Mouse (Mus musculus) neural tube, embryonic 15.5 days (tissue): ENCODE measurements at regions not wholly inside any gene's neighbourhood (a gene's known extent, or its start where the extent isn't known, plus 50 kb on each side); places are given as distances from the start of the nearest gene placed in this dataset.

Source experiments
- ATAC-seq: fragments of 200-750 bp; cut with Nextera tagmentation; 2 replicates; pipeline ENCODE4 v1.8.0; 2017; ENCODE audit warnings: mild to moderate bottlenecking, moderate TSS enrichment, moderate library complexity; ENCODE audit not compliant: low FRiP score
- H3K27ac ChIP-seq: fragments of 300-500 bp; sonication (generic); replicated peaks from 2 replicates; pipeline ENCODE4 v1.5.1; 2015; ENCODE audit warnings: mild to moderate bottlenecking, inconsistent platforms
- H3K27me3 ChIP-seq: fragments of 300-500 bp; sonication (generic); replicated peaks from 2 replicates; pipeline ENCODE4 v1.6.1; 2015; ENCODE audit warnings: inconsistent platforms
- H3K36me3 ChIP-seq: fragments of 300-500 bp; sonication (generic); 2 replicates; pipeline ENCODE4 v1.6.1; 2015; ENCODE audit warnings: inconsistent platforms
- H3K4me1 ChIP-seq: fragments of 300-500 bp; sonication (generic); 2 replicates; pipeline ENCODE4 v1.6.1; 2015; ENCODE audit warnings: inconsistent platforms
- H3K4me2 ChIP-seq: fragments of 300-500 bp; sonication (generic); 2 replicates; pipeline ENCODE4 v1.6.1; 2015; ENCODE audit warnings: inconsistent platforms, mild to moderate bottlenecking, moderate library complexity
- H3K4me3 ChIP-seq: fragments of 300-500 bp; sonication (generic); replicated peaks from 2 replicates; pipeline ENCODE4 v1.5.1; 2015; ENCODE audit warnings: mild to moderate bottlenecking, inconsistent platforms
- H3K9ac ChIP-seq: fragments of 300-500 bp; sonication (generic); replicated peaks from 2 replicates; pipeline ENCODE4 v1.6.1; 2015; ENCODE audit warnings: mild to moderate bottlenecking, inconsistent platforms
- H3K9me3 ChIP-seq: fragments of 300-500 bp; sonication (generic); replicated peaks from 2 replicates; pipeline ENCODE4 v1.6.1; 2016; ENCODE audit warnings: inconsistent platforms
- WGBS: fragments of 180-500 bp; shearing (Covaris S2); methylation state at CpG from one replicate; pipeline ENCODE4 v1.1.7; 2015; ENCODE audit warnings: mixed read lengths; 5-methylcytosine and 5-hydroxymethylcytosine counted together

GRCm38 (mm10) chr13:44234241-44234640 lies 449.7 kb downstream of the Cd83 start:
- peaks cover 14% of the 10 kb centered on the region for H3K4me1 ChIP-seq
- no peak overlapping the region for H3K4me3 ChIP-seq
- H3K27ac ChIP-seq = no peak overlapping the region
- H3K36me3 ChIP-seq = no peaks in the 10 kb centered on the region
- no peaks in the 10 kb centered on the region for H3K9me3 ChIP-seq
- H3K9ac ChIP-seq = no peak overlapping the region
- no peak for ATAC-seq
- H3K4me2 ChIP-seq = no peak overlapping the region
- 89% methylated on average over 6 of the region's 6 CpGs for WGBS
- H3K27me3 ChIP-seq = 0 out of 2 replicates have a peak, but pooled peaks cover 5% of the 10 kb centered on the region

- no peak for ATAC-seq
- Histone ChIP-seq H3K27me3 (0 out of 2 replicates have a peak, but pooled peaks cover 5% of the 10 kb centered on the region), H3K4me1 (peaks cover 14% of the 10 kb centered on the region), H3K9me3 (no peaks in the 10 kb centered on the region), H3K4me2 (no peak overlapping the region), H3K36me3 (no peaks in the 10 kb centered on the region), H3K9ac (no peak overlapping the region), H3K27ac (no peak overlapping the region), H3K4me3 (no peak overlapping the region)
- WGBS = 85% methylated on average over 5 of the region's 5 CpGs
Observed at GRCm38 (mm10) chr13:44235236-44235635, 450.7 kb downstream of the Cd83 start.

GRCm38 (mm10) chr13:44235941-44236340 lies 451.4 kb downstream of the Cd83 start:
- H3K9me3 ChIP-seq = no peaks in the 10 kb centered on the region

GRCm38 (mm10) chr13:44238308-44238707 lies 453.7 kb downstream of the Cd83 start:
- no peak overlapping the region; the same call in 1 of the 2 replicates for H3K4me2 ChIP-seq
- H3K27ac ChIP-seq = no peak overlapping the region
- no peak overlapping the region for H3K9ac ChIP-seq
- WGBS = 13% methylated on average over 11 of the region's 11 CpGs
- no peak overlapping the region for H3K4me3 ChIP-seq
- no peaks in the 10 kb centered on the region for H3K36me3 ChIP-seq
- 0 out of 2 replicates have a peak, but pooled peaks cover 5% of the 10 kb centered on the region for H3K27me3 ChIP-seq
- H3K9me3 ChIP-seq = no peaks in the 10 kb centered on the region
- peak; percentile 41; the same call in 1 of the 2 replicates for ATAC-seq
- H3K4me1 ChIP-seq = peaks cover 9% of the 10 kb centered on the region

More at GRCm38 (mm10) chr13:44235941-44236340, 451.4 kb downstream of the Cd83 start:
- Histone ChIP-seq H3K9ac (no peak overlapping the region), H3K4me1 (peaks cover 14% of the 10 kb centered on the region), H3K36me3 (no peaks in the 10 kb centered on the region), H3K4me2 (no peak overlapping the region), H3K27me3 (0 out of 2 replicates have a peak, but pooled peaks cover 5% of the 10 kb centered on the region), H3K4me3 (no peak overlapping the region), H3K27ac (no peak overlapping the region)
- 80% methylated on average over 2 of the region's 2 CpGs for WGBS
- ATAC-seq = no peak

GRCm38 (mm10) chr13:44243211-44243610 lies 458.6 kb downstream of the Cd83 start:
- no peaks in the 10 kb centered on the region for H3K27me3 ChIP-seq
- no peak overlapping the region for H3K4me2 ChIP-seq
- no peak overlapping the region for H3K9ac ChIP-seq
- no peak overlapping the region for H3K27ac ChIP-seq
- WGBS = 95% methylated on average over 6 of the region's 6 CpGs
- peaks cover 12% of the 10 kb centered on the region for H3K4me1 ChIP-seq
- no peaks in the 10 kb centered on the region for H3K36me3 ChIP-seq
- H3K9me3 ChIP-seq = no peaks in the 10 kb centered on the region
- H3K4me3 ChIP-seq = no peak overlapping the region
- ATAC-seq = no peak

- H3K27me3 ChIP-seq = no peaks in the 10 kb centered on the region
- no peaks in the 10 kb centered on the region for H3K9me3 ChIP-seq
- WGBS = 74% methylated on average over 7 of the region's 7 CpGs
- H3K36me3 ChIP-seq = no peaks in the 10 kb centered on the region
- H3K4me3 ChIP-seq = no peak overlapping the region
- no peak overlapping the region for H3K4me2 ChIP-seq
- H3K27ac ChIP-seq = no peak overlapping the region
- no peak for ATAC-seq
- H3K9ac ChIP-seq = no peak overlapping the region
- peaks cover 6% of the 10 kb centered on the region; the same call in 1 of the 2 replicates for H3K4me1 ChIP-seq
Observed at GRCm38 (mm10) chr13:44246714-44247251, 462.2 kb downstream of the Cd83 start.

- Histone ChIP-seq H3K9ac (no peak overlapping the region), H3K27ac (no peak overlapping the region), H3K27me3 (no peaks in the 10 kb centered on the region), H3K4me3 (no peak overlapping the region), H3K36me3 (no peaks in the 10 kb centered on the region), H3K9me3 (no peaks in the 10 kb centered on the region), H3K4me2 (no peak overlapping the region), H3K4me1 (peaks cover 6% of the 10 kb centered on the region; the same call in 1 of the 2 replicates)
- WGBS = 69% methylated on average over 11 of the region's 11 CpGs
- ATAC-seq = no peak
Observed at GRCm38 (mm10) chr13:44247861-44248260, 463.3 kb downstream of the Cd83 start.

GRCm38 (mm10) chr13:44248401-44248800 lies 463.8 kb downstream of the Cd83 start:
- no peak overlapping the region for H3K4me3 ChIP-seq
- H3K27me3 ChIP-seq = no peaks in the 10 kb centered on the region

GRCm38 (mm10) chr13:44249119-44249518 lies 464.5 kb downstream of the Cd83 start:
- WGBS = 82% methylated on average over 2 of the region's 2 CpGs
- Histone ChIP-seq H3K4me2 (no peak overlapping the region), H3K4me1 (peaks cover 6% of the 10 kb centered on the region; the same call in 1 of the 2 replicates), H3K27ac (no peak overlapping the region), H3K36me3 (no peaks in the 10 kb centered on the region), H3K4me3 (no peak overlapping the region), H3K9me3 (no peaks in the 10 kb centered on the region), H3K9ac (no peak overlapping the region), H3K27me3 (no peaks in the 10 kb centered on the region)
- no peak for ATAC-seq

More at GRCm38 (mm10) chr13:44248401-44248800, 463.8 kb downstream of the Cd83 start:
- no peak overlapping the region for H3K4me2 ChIP-seq
- H3K9me3 ChIP-seq = no peaks in the 10 kb centered on the region
- peaks cover 6% of the 10 kb centered on the region; the same call in 1 of the 2 replicates for H3K4me1 ChIP-seq
- H3K27ac ChIP-seq = no peak overlapping the region
- ATAC-seq = no peak
- no peak overlapping the region for H3K9ac ChIP-seq
- WGBS = 51% methylated on average over 8 of the region's 8 CpGs
- no peaks in the 10 kb centered on the region for H3K36me3 ChIP-seq

GRCm38 (mm10) chr13:44250474-44251201 lies 466.1 kb downstream of the Cd83 start:
- Histone ChIP-seq H3K4me2 (no peak overlapping the region), H3K36me3 (no peaks in the 10 kb centered on the region), H3K4me3 (no peak overlapping the region), H3K9me3 (no peaks in the 10 kb centered on the region), H3K27ac (no peak overlapping the region), H3K9ac (no peak overlapping the region), H3K4me1 (peaks cover 6% of the 10 kb centered on the region; the same call in 1 of the 2 replicates), H3K27me3 (no peaks in the 10 kb centered on the region)
- 56% methylated on average over 11 of the region's 11 CpGs for WGBS
- ATAC-seq = no peak

- Histone ChIP-seq H3K4me1 (peaks cover 6% of the 10 kb centered on the region; the same call in 1 of the 2 replicates), H3K36me3 (no peaks in the 10 kb centered on the region), H3K9ac (no peak overlapping the region), H3K27ac (no peak overlapping the region), H3K4me3 (no peak overlapping the region), H3K9me3 (no peaks in the 10 kb centered on the region), H3K27me3 (no peaks in the 10 kb centered on the region), H3K4me2 (no peak overlapping the region)
- WGBS = 89% methylated on average over 1 of the region's 1 CpGs
- ATAC-seq = no peak
Observed at GRCm38 (mm10) chr13:44251503-44251902, 466.9 kb downstream of the Cd83 start.

- no peaks in the 10 kb centered on the region for H3K27me3 ChIP-seq
- H3K4me2 ChIP-seq = no peak overlapping the region
- no peak overlapping the region for H3K4me3 ChIP-seq
- H3K9me3 ChIP-seq = no peaks in the 10 kb centered on the region
- 89% methylated on average over 3 of the region's 3 CpGs for WGBS
- H3K9ac ChIP-seq = no peak overlapping the region
- H3K4me1 ChIP-seq = peaks cover 5% of the 10 kb centered on the region; the same call in 1 of the 2 replicates
- no peak overlapping the region for H3K27ac ChIP-seq
- H3K36me3 ChIP-seq = no peaks in the 10 kb centered on the region
- ATAC-seq = no peak
Observed at GRCm38 (mm10) chr13:44252496-44252895, 467.9 kb downstream of the Cd83 start.
